Mouse (Mus musculus) C2C12 (cell line): ENCODE data around the gene Fbxo46.

ENCODE experiments used
- CEBPB ChIP-seq: IDR thresholded peaks from one replicate; pipeline ENCODE4 v1.6.1; 2011; ENCODE audit warnings: low read depth, mild to moderate bottlenecking, control low read depth, moderate library complexity
- CTCF ChIP-seq: IDR thresholded peaks from one replicate; pipeline ENCODE4 v1.5.1; 2011; ENCODE audit not compliant: control insufficient read depth, insufficient read depth, insufficient read length
- MYOD1 ChIP-seq: IDR thresholded peaks from one replicate; pipeline ENCODE4 v1.6.1; 2011; ENCODE audit warnings: low read depth; ENCODE audit not compliant: control insufficient read depth, insufficient read length

DNA sequence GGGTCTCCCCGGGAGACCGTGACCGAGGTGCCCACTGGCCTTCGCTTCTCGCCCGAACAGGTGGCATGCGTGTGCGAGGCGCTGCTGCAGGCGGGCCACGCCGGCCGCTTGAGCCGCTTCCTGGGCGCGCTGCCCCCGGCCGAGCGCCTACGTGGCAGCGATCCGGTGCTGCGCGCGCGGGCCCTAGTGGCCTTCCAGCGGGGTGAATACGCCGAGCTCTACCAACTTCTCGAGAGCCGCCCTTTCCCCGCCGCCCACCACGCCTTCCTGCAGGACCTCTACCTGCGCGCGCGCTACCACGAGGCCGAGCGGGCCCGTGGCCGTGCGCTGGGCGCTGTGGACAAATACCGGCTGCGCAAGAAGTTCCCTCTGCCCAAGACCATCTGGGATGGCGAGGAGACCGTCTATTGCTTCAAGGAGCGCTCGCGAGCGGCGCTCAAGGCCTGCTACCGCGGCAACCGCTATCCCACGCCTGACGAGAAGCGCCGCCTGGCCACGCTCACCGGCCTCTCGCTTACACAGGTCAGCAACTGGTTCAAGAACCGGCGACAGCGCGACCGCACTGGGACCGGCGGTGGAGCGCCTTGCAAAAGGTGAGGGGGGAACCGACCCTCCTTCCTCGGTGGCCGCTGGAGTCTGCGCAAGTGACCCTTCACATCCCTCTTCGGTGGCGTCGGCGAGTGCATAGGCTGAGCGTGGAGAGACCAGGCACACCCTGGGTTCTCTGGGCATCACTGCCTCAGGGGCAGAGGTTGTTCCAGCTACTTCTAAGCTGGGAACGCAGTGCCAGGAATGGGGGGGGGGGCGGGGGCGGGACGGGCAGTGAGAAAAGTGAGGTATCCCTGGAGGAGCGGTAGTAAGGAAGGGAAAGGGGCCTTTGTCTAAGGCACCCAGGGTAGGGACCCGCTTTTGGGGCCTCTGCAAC lies 24.6 kb upstream of the Fbxo46 start:
- TF ChIP-seq CTCF, result no peak
- TF ChIP-seq MYOD1, result no peak
- no peak for TF ChIP-seq CEBPB
